Mouse (Mus musculus): ENCODE results near the gene Lax1.

DNA sequence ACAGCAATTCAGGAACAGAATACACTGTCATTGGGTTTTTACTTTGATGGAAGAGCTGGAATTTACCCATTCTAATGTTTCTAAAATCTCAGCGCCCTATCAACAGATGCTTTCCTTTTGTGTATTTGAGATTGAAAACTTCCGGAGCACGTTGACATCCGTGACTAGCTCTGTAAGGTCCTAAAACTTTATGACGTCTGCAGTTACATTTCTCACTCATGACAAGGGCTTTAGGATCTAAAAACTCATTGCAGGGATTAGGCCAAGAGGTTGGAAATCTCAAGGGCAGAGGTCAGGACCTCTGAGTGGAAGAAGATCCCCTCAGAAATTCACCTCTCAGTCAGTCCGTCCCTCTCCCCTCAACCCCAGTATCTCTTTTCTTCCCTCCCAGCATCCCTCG lies 1.6 kb downstream of the Lax1 start:
- no peak for TF ChIP-seq CTCF (IDR thresholded peaks at IDR 0.05)
- TF ChIP-seq EP300 (IDR thresholded peaks at IDR 0.05): no peak
